Mouse (Mus musculus) heart, adult 2 months (tissue): ENCODE data around the gene Cpne4.

ENCODE experiments used
- CTCF ChIP-seq: fragments of 200-600 bp; IDR thresholded peaks from 2 replicates; pipeline ENCODE4 v1.8.1; 2022; ENCODE audit warnings: antibody characterized with exemption, mild to moderate bottlenecking, moderate library complexity
- EP300 ChIP-seq: fragments of 200-500 bp; IDR thresholded peaks from 2 replicates; pipeline ENCODE4 v1.6.1; 2011; ENCODE audit warnings: low read depth, low read length, control low read depth; ENCODE audit not compliant: insufficient read depth
- POLR2A ChIP-seq: fragments of 200-500 bp; IDR thresholded peaks from 2 replicates; pipeline ENCODE4 v1.6.1; 2011; ENCODE audit warnings: mild to moderate bottlenecking, low read depth, low read length, control low read depth; ENCODE audit not compliant: insufficient read depth

- TF ChIP-seq CTCF (no peak), POLR2A (no peak), EP300 (no peak)
These were observed 498.9 kb downstream of the Cpne4 start for GRCm38 (mm10) chr9:105046014-105046413.
